Mouse (Mus musculus) neural tube, embryonic 14.5 days (tissue): ENCODE measurements around the gene Adamts2. TPM values are rescaled to one million over a fixed set of nuclear protein-coding genes. Genes with fewer than 3 reads are reported as not detected.

Experiments used
- ATAC-seq: fragments of 200-750 bp; cut with Nextera tagmentation; 2 replicates; pipeline ENCODE4 v1.8.0; 2017; ENCODE audit warnings: low read depth, mild to moderate bottlenecking, moderate TSS enrichment, moderate library complexity
- H3K27ac ChIP-seq: fragments of 300-500 bp; sonication (generic); 2 replicates; pipeline ENCODE4 v1.5.1; 2014; ENCODE audit warnings: low read depth, mild to moderate bottlenecking, control low read depth, low read length, moderate library complexity, mixed read lengths
- H3K27me3 ChIP-seq: fragments of 300-500 bp; sonication (generic); 2 replicates; pipeline ENCODE4 v1.6.1; 2014; ENCODE audit warnings: low read length; ENCODE audit not compliant: control insufficient read depth, insufficient read depth
- H3K36me3 ChIP-seq: fragments of 300-500 bp; sonication (generic); 2 replicates; pipeline ENCODE4 v1.6.1; 2014; ENCODE audit warnings: low read length, mixed read lengths; ENCODE audit not compliant: control insufficient read depth, insufficient read depth
- H3K4me1 ChIP-seq: fragments of 300-500 bp; sonication (generic); 2 replicates; pipeline ENCODE4 v1.6.1; 2014; ENCODE audit warnings: low read length; ENCODE audit not compliant: control insufficient read depth, insufficient read depth
- H3K4me2 ChIP-seq: fragments of 300-500 bp; sonication (generic); 2 replicates; pipeline ENCODE4 v1.6.1; 2014; ENCODE audit warnings: mild to moderate bottlenecking, low read depth, low read length, control low read depth
- H3K4me3 ChIP-seq: fragments of 300-500 bp; sonication (generic); 2 replicates; pipeline ENCODE4 v1.5.1; 2014; ENCODE audit warnings: low read depth, low read length, control low read depth, mixed read lengths
- H3K9ac ChIP-seq: fragments of 300-500 bp; sonication (generic); replicated peaks from 2 replicates; pipeline ENCODE4 v1.6.1; 2014; ENCODE audit warnings: low read depth, mild to moderate bottlenecking, control low read depth, low read length, mixed read lengths
- H3K9me3 ChIP-seq: fragments of 300-500 bp; sonication (generic); 2 replicates; pipeline ENCODE4 v1.6.1; 2016; ENCODE audit warnings: low read length; ENCODE audit not compliant: control insufficient read depth
- WGBS: fragments of 180-500 bp; shearing (Covaris S2); extraction: QIAGEN DNeasy Blood & Tissue Kit; methylation state at CpG from one replicate; pipeline ENCODE4 v1.1.7; 2014; 5-methylcytosine and 5-hydroxymethylcytosine counted together
- polyA plus RNA-seq: library from polyadenylated mRNA; unstranded; fragments of >200 nt; fragmentation: Nextera tagmentation; extraction: Ambion mirVana; gene quantifications from 2 replicates; pipeline ENCODE4 v1.2.1, GENCODE M21; 2014

Gene Adamts2
- polyA plus RNA-seq, 1 experiment from 2014 or later = 2.4 TPM

DNA sequence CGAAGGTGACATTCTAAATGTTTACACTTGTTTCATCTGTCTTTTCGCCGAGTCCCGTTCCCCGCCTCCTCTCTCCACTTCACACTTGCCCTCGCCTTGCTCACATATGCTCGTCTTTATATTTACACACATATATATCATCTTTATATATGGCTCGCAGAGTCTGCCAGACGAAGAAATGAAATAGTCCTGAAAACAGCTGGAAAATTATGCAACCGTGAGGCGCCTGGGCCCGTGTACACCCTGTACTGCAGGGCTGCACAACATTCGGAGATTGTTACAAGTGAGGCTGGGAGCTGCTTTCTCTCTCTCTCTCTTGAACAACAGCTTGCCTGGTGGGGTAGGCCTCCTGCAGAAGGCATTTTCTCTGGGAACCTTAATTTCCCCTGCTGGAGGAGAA, 10.8 kb upstream of the Adamts2 start:
- WGBS = 82% methylated on average over 13 of the region's 13 CpGs
- Histone ChIP-seq H3K9me3 (no peaks in the 10 kb centered on the region), H3K27ac (no peak overlapping the region), H3K4me2 (no peak overlapping the region), H3K27me3 (no peaks in the 10 kb centered on the region), H3K36me3 (no peaks in the 10 kb centered on the region), H3K9ac (no peak overlapping the region), H3K4me3 (no peak overlapping the region), H3K4me1 (no peaks in the 10 kb centered on the region)
- ATAC-seq = no peak

DNA sequence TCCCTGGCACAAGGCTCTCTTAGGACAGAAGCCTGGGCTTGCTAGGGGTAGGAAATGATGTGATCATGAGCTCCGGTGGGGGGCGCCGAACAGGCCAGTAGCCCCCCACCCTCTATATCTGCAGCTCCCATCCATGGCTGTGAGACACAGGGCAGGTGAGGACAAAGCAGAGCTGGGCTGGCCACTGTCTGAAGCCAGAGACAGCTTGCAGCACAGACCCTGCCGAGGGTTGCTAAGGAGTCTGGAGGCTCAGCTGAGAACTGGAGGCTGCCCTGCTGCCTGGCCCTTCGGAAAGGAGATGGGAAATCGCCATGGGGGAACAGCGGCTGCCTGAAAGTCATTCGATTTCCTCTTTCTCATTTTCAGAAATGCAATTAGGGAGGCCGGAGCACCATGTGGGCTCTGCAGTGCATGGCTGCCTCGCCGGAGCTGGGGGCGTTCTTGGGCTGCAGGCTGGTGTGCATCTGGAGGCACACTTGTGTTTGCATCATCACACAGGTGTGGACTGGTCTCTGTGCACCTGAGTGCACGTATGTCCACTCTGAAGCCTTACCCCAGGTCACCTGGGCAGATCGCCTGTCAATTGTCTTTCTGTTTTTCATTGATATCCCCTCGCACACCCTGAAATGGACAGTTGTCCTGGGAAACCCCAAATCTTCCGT, 8.9 kb upstream of the Adamts2 start:
- H3K4me2 ChIP-seq = no peak overlapping the region
- no peaks in the 10 kb centered on the region for H3K9me3 ChIP-seq
- H3K9ac ChIP-seq = no peak overlapping the region
- WGBS = 71% methylated on average over 16 of the region's 16 CpGs
- H3K36me3 ChIP-seq = no peaks in the 10 kb centered on the region
- no peak for ATAC-seq
- no peak overlapping the region for H3K27ac ChIP-seq
- H3K27me3 ChIP-seq = no peaks in the 10 kb centered on the region
- no peak overlapping the region for H3K4me3 ChIP-seq
- H3K4me1 ChIP-seq = no peaks in the 10 kb centered on the region

DNA sequence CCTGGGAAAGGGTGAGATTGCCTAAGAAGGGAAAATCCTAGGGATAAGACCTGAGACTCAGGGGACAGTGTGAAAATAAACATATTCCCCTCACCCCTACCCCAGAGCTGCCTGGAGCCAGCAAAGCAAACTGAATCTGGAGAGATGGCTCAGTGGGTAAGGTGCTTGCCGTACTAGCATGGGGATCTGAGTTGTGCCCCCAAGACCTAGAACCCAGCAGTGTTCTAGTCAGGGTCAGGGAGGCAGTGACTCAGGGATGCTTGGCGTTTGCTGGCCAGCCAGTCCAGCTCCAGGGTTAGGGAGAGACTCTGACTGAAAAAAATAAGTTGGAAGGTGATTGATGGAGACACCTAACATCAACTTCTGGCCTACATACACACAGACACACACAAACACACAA, 5.3 kb upstream of the Adamts2 start:
- 95% methylated on average over 2 of the region's 2 CpGs for WGBS
- no peaks in the 10 kb centered on the region for H3K9me3 ChIP-seq
- no peak overlapping the region for H3K27ac ChIP-seq
- no peak for ATAC-seq
- no peaks in the 10 kb centered on the region for H3K4me1 ChIP-seq
- no peak overlapping the region for H3K4me3 ChIP-seq
- H3K36me3 ChIP-seq = no peaks in the 10 kb centered on the region
- H3K27me3 ChIP-seq = peaks cover 8% of the 10 kb centered on the region; the same call in 1 of the 2 replicates
- H3K9ac ChIP-seq = no peak overlapping the region
- H3K4me2 ChIP-seq = no peak overlapping the region

DNA sequence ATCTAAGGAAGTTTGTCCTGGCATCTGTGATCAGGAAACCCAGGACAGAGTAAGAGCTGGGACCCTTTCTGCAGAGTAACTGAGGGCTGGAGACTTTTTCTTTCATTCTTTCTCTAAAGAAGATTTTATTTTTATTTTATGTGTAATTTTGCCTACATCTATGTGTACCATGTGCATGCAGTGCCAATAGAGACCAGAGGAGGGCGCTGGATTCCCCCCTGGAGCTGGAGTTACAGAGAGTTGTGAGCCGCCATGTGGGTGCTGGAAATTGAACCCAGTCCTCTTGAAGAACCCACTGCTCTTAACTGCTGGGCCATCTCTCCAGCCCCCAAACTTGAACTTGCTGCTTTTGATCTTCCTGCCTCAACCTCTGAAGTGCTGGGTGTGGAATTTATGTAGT, 2.7 kb upstream of the Adamts2 start:
- no peaks in the 10 kb centered on the region for H3K9me3 ChIP-seq
- no peak for ATAC-seq
- H3K4me1 ChIP-seq = peaks cover 11% of the 10 kb centered on the region
- peaks cover 28% of the 10 kb centered on the region for H3K27me3 ChIP-seq
- 65% methylated on average over 2 of the region's 2 CpGs for WGBS
- no peak overlapping the region for H3K9ac ChIP-seq
- H3K27ac ChIP-seq = no peak overlapping the region
- H3K36me3 ChIP-seq = no peaks in the 10 kb centered on the region
- H3K4me2 ChIP-seq = no peak overlapping the region
- no peak overlapping the region for H3K4me3 ChIP-seq

DNA sequence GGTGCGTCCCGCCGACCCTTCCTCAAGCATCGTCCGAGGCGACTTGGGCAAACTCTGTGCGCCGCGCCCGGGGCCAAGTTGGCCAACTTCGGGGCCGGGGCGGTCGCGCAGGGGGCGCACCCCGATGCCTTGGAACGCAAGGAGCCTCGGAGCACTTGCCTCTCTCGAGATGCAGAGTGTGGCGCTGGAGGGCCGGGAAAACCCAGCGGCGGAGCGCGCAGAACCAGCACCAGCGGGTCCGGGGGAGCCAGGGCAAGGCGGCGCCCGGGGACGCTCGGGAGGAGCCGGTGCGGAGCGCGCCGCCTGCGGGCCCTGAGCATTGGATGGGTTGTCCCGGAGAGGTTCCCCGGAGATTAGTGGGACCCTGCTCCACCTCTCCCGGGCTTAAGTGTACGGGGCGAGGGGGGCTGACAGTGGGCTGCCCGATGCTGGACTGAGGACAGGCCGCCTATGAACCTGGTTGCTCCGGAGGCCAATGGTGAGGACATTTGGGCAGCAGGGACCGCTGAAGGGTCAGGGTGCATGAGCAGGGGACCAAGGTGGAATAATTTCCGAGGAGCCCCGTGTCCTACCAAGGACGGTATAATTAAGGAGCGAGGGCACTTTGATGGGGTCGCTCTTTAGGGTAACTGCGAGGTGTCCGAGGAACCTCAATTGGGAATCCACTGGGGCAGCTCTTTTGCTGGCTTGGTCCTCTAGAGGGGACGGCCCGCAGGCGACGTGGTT, 635 bp downstream of the Adamts2 start:
- H3K4me3 ChIP-seq = peak overlapping the region; percentile 59
- peak overlapping the region; percentile 100 for H3K4me2 ChIP-seq
- no peak overlapping the region for H3K27ac ChIP-seq
- H3K27me3 ChIP-seq = peaks cover 32% of the 10 kb centered on the region
- H3K9me3 ChIP-seq = no peaks in the 10 kb centered on the region
- peak; percentile 30 for ATAC-seq
- no peaks in the 10 kb centered on the region for H3K36me3 ChIP-seq
- peak overlapping the region; percentile 46 for H3K9ac ChIP-seq
- H3K4me1 ChIP-seq = peaks cover 11% of the 10 kb centered on the region
- WGBS = under 1% methylated on average over 57 of the region's 59 CpGs

DNA sequence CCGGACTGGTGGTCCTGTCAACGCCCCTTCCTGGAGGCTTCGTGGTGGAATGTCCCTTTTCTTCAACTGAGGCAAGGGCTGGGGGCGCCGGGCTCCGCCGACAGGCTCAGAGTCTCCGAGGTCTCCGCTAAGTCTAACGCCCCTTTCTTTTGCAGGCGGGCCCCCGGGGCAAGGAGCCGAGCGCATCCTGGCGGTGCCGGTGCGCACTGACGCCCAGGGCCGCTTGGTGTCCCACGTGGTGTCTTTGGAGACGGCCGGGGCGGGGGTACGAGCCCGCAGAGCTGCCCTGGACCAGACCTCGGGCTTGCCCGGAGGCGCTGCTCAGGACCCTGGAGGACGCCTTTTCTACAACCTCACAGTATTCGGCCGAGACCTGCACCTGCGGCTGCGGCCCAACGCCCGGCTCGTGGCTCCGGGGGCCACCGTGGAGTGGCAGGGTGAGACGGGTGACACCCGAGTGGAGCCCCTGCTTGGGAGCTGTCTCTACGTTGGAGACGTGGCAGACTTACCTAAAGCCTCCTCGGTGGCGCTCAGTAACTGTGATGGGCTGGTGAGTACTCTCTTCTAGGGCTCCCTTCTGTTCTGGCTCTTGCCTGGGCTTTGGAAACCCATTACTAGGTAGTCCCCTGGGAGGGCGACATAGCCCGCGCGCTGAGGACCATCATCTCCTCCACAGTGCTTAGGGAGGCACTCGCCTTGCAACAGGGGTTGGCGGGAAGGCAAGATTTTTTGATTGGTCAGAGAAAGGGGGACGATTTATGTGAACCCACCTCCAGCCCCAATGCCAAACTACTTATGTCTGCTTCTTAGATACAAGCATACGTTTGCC, 1.4 kb downstream of the Adamts2 start:
- peak; percentile 50 for ATAC-seq

DNA sequence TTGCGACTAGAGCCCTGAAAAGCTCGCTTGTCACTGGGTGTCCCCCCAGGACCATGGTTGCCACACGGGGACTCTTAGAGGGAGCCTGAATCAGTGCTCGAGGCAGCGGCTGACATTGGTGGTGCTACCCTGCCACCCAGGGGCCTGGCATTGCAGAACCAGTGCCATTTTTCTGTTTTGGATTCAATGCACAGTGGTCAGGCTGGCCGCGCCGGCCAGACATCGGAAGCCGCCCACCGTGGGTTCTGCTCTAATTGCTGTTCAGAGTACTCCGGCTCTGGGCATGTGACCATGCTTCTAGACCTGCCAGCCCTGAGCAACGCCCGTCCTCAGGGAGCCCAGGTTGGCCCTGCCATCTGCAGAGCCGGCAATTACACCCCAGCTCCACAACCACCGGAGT, 2.5 kb downstream of the Adamts2 start:
- Histone ChIP-seq H3K9ac (no peak overlapping the region), H3K4me2 (0 out of 2 replicates have a peak overlapping the region, but pooled peaks have one; percentile 100), H3K36me3 (no peaks in the 10 kb centered on the region), H3K27ac (no peak overlapping the region), H3K4me1 (peaks cover 11% of the 10 kb centered on the region), H3K9me3 (no peaks in the 10 kb centered on the region), H3K27me3 (peaks cover 32% of the 10 kb centered on the region), H3K4me3 (no peak overlapping the region)
- WGBS = 63% methylated on average over 16 of the region's 16 CpGs
- ATAC-seq = no peak

More for the DNA sequence above, 1.4 kb downstream of the Adamts2 start:
- no peaks in the 10 kb centered on the region for H3K9me3 ChIP-seq
- peaks cover 32% of the 10 kb centered on the region for H3K27me3 ChIP-seq
- H3K4me1 ChIP-seq = peaks cover 11% of the 10 kb centered on the region
- H3K4me2 ChIP-seq = peak overlapping the region; percentile 100
- peak overlapping the region; percentile 59 for H3K4me3 ChIP-seq
- H3K9ac ChIP-seq = no peak overlapping the region; the same call in 1 of the 2 replicates
- no peak overlapping the region for H3K27ac ChIP-seq
- WGBS = 1% methylated on average over 50 of the region's 52 CpGs
- no peaks in the 10 kb centered on the region for H3K36me3 ChIP-seq

DNA sequence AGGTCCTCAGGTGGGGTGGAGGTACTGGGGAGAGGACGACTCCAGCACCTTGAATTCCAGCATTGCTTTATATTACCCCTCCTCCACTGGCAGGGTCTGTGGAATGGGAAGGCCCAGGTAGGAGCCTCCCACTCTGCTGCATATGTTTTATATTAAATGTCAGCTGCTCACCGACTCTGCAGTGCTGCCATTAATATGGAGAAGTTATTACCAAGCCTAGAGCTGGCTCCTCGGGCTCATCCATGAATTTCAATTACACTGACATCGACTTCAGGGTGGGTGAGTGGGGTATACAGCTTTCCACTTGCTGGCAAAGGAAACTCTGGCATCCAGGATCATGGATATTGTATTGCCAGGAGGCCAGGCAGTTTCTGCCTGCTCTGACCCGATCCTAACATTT, 9.3 kb downstream of the Adamts2 start:
- no peaks in the 10 kb centered on the region for H3K36me3 ChIP-seq
- no peak overlapping the region for H3K9ac ChIP-seq
- no peak overlapping the region for H3K4me2 ChIP-seq
- H3K9me3 ChIP-seq = no peaks in the 10 kb centered on the region
- WGBS = 52% methylated on average over 5 of the region's 5 CpGs
- H3K4me3 ChIP-seq = no peak overlapping the region
- no peaks in the 10 kb centered on the region for H3K4me1 ChIP-seq
- peak; percentile 58; the same call in 1 of the 2 replicates for ATAC-seq
- H3K27me3 ChIP-seq = no peaks in the 10 kb centered on the region
- H3K27ac ChIP-seq = no peak overlapping the region
